Mouse (Mus musculus): ENCODE measurements around the gene Hsd17b14.

Gene Hsd17b14

DNA sequence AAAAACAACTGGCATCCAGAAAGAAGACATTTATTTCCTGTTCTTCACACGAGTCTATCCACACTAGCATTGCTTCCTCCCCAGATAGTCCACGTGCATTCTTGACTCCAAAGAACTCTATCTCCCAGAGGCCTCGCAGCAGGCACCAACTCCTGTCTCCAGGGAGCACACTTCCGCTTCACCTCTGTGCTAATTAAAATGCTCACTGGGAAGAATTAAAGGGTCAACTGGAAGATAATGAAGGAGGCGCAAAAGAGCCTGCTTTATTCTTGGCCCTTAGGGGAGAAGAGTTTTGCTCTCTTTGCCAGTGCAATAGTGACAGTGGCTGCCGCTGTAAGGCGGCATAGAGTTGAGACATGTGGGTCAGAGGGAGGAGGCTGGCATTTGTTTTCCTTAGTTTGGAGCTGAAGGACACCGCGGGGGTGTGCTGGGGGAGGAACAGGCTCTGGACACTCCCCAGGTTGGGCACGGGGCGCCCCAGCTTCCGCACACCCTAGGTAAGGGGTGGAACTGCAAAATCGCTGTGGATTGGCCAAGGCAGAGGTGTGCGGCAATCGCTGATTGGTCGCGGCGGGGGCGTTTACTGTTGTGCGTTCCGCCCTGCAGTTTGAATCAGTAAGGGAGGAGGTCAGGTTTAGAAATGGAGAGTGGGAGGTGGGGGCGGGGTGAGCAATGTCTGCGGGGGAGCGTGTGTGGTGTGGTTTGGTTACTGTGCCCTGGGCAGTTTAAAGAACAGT, 13.3 kb downstream of the Hsd17b14 start:
- DNase-seq: peak; percentile 88 to 95

DNA sequence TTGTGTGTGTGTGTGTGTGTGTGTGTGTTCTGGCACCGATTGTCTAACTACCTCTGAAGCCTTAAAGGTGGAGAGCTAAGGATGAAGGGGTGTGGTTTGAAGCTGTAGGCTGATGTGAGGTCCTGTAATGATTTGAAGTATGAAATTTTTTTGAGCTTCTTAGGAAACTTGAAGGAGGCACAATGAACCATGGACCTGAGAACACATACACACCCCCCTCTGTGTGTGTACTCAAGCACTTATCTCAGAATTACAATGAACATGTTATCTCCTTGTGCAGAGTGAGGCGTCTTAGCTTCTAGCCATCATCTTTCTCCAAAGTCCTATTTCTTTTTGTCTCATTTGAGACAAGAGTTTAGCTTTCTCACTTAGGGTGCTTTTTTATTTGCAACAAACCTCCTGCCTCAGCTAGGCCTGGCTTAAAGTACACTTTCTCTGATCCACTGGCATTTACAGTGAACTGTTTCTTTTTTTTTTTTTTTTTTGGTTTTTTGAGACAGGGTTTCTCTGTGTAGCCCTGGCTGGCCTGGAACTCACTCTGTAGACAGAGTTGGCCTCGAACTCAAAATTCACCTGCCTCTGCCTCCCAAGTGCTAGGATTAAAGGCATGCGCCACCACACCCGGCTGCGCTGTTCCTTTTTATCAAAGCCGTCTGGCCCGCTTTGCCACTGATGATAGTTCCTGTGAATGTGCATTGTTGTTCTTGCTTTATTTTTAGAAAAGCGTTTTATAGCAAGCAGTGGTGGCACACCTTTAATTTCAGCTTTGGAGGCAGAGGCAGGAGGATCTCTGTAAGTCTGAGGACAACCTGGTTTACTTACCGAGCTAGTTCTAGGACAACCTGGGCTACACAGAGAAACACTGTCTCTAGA, 14.1 kb downstream of the Hsd17b14 start:
- DNase-seq: no peak

- peak; percentile 78 to 86 for DNase-seq
These were observed 15.5 kb downstream of the Hsd17b14 start, which contains the start of gene Bcat2 for GRCm38 (mm10) chr7:45570103-45570741. Bcat2 (plus strand) TSS chr7:45570153.

GRCm38 (mm10) chr7:45571966-45572365, 17.3 kb downstream of the Hsd17b14 start:
- DNase-seq: no peak

GRCm38 (mm10) chr7:45573954-45574353, 19.3 kb downstream of the Hsd17b14 start:
- DNase-seq: no peak

- DNase-seq: no peak
These were observed 20.0 kb downstream of the Hsd17b14 start for GRCm38 (mm10) chr7:45574472-45575379.

- no peak for DNase-seq
These were observed 31.2 kb downstream of the Hsd17b14 start for GRCm38 (mm10) chr7:45585923-45586322.

DNA sequence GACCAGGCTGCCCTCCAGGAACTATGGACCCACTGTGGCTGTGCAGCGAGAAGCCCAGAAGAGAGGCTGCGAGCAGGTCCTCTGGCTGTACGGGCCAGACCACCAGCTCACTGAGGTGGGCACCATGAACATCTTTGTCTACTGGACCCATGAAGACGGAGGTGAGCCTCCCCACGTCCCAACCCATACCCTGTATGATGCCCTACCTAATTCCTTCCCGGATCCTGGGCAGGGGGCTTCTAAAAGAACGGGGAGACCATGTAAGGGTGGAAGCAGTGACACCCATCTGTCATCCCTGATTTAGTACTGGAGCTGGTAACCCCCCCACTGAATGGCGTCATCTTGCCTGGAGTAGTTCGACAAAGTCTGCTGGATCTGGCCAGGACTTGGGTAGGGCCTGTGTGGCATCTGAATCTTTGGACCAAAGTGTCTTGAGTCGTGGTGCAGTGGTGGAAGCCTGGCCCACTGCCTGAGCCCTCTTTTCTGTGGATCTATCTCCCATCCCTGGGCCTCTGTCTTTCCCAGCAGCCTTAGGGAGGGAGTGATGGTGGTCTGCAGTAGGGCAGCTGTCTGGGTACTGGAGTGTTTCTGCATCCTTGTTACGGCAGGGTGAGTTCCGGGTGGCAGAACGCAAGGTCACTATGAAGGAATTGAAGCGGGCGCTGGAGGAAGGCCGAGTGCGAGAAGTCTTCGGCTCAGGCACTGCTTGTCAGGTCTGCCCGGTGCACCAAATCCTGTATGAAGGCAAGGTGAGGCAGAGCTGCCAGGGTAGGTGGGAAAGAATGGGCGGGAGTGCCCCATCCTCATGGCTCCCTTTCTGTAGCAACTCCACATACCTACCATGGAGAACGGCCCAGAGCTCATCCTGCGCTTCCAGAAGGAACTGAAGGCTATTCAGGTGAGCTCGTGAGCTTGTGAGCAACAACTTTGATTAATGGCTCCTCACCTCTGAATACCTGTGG, 33.2 kb downstream of the Hsd17b14 start:
- DNase-seq: peak in 1 of 2 experiments; percentile 26

GRCm38 (mm10) chr7:45589173-45589572, 34.5 kb downstream of the Hsd17b14 start:
- DNase-seq: peak; percentile 93 to 94

DNA sequence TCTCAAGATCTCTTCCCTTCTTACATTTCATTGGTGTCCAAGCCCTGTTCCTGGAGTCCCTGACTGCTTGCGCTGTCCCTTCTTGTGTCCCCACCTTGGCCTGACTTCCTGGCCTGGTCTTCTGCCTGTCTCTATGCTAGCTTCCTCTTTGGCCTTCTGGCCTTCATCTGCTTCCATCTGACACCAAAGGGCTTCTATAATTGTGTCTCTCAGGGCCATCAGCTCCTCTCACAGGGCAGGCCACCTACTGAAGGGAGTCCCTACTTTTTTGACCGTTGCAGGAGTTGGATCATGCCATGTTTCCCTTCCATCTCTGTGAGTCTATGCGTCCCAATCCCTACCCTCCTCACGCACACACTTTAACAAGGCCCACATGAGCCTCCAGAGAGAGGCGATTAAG, 35.2 kb downstream of the Hsd17b14 start:
- DNase-seq: no peak

DNA sequence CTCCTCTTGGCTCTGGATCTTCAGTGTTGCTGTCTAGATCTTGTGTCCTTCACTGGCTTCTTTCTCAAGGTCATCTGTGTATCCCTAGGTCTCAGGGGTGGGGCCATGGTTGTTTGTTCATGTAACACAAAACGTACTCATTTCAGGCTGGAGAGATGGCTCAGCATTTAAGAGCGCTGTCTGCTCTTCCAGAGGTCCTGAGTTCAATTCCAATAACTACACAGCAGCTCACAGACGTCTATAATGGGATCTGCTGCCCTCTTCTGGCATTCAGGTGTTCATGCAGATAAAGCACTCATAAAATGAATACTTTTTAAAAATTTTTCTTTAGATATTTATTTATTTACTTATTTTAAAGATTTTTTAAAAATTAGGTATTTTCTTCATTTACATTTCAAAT, 36.2 kb downstream of the Hsd17b14 start:
- DNase-seq: no peak

GRCm38 (mm10) chr7:45591880-45592279, 37.2 kb downstream of the Hsd17b14 start:
- no peak for DNase-seq

DNA sequence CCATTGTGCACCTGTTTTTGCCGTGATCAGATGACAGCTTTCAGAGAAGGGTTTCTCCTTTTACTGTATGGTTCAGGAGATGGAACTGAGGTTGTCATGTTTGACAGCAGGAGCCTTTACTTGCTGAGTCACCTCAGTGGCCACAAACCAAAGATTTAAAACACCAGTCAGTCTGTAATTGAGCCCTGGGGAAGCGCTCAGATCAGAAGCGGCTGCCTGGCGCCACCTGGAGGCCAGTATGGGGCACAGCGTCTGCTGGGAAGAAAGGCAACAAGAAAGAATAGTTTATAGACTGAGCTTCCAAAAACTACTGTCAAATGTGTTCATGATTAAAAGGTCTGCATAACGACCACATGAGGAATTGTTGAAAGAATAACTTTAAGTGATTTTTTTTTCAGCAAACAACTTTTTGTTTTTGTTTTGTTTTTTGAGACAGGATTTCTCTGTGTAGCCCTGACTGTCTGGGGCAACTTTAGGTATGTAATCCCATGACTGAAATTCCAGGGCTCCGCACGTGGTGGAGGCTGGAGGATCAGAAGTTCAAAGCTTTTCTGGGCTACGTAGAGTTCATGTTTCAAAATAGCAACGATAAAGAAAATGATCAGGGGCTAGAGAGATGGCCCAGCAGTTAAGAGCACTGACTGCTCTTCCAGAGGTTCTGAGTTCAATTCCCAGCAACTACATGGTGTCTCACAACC, 38.6 kb downstream of the Hsd17b14 start:
- peak; percentile 77 to 85 for DNase-seq

- DNase-seq: no peak
These were observed 40.5 kb downstream of the Hsd17b14 start for GRCm38 (mm10) chr7:45595176-45595575.

DNA sequence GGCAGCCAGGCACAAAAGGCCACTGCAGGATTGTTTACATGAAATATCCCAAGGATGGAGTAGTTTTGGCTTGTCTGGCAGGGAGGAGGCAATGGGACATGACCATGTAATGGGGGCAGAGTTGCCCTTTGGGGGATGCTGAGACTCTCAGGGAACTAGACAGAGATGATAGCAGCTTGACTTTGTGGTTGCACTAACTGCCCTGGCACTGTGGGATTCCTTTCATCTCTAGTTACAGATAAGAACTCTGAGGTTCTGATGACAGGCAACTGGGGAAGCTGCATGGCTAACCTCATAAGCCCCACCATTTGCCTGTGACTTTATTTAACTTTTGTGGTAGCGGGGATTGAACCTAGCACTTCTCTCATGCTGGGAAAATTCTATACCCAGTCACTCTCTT, 41.4 kb downstream of the Hsd17b14 start:
- DNase-seq: no peak

GRCm38 (mm10) chr7:45597013-45597412, 42.3 kb downstream of the Hsd17b14 start:
- no peak for DNase-seq

- no peak for DNase-seq
These were observed 42.8 kb downstream of the Hsd17b14 start for GRCm38 (mm10) chr7:45597527-45597926.

- DNase-seq: no peak
These were observed 44.5 kb downstream of the Hsd17b14 start for GRCm38 (mm10) chr7:45598960-45599879.

GRCm38 (mm10) chr7:45605704-45606289, 51.1 kb downstream of the Hsd17b14 start:
- no peak for DNase-seq

Measured in cerebellum, postnatal 25 days (tissue).